Mouse (Mus musculus) cerebellum, postnatal 36 days (tissue): ENCODE results near the gene Grin2a.

Experiments used
- DNase-seq, 2 experiments: peaks; one replicate each; pipeline ENCODE4 v3.0.0; 2021 to 2022; ENCODE audit warnings: mixed read lengths in 2 of 2

Grin2a gene

GRCm38 (mm10) chr16:9749661-9750060 lies 245.7 kb downstream of the Grin2a start:
- DNase-seq, result peak in 1 of 2 experiments; percentile 5

- DNase-seq, result no peak
Measured at GRCm38 (mm10) chr16:9742443-9742842, 252.9 kb downstream of the Grin2a start.

DNA sequence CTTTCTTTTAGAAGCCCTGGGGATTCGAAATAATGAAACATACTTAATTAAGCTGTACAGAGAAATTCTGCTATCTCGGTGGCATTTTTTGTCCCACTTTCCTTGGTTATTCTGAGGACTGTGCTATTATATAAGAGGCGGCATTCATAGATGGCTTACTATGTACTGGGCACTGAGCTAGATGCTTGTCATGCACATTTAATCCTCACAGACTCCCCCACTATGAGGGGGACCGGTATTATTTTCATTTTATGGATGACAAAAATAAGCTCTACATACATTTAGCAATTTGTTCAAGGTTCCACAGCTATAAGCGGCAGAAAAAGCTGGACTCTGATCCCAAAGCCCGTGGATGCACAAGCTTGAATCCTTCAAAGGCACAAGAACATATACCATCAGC lies 256.7 kb downstream of the Grin2a start:
- no peak for DNase-seq

DNA sequence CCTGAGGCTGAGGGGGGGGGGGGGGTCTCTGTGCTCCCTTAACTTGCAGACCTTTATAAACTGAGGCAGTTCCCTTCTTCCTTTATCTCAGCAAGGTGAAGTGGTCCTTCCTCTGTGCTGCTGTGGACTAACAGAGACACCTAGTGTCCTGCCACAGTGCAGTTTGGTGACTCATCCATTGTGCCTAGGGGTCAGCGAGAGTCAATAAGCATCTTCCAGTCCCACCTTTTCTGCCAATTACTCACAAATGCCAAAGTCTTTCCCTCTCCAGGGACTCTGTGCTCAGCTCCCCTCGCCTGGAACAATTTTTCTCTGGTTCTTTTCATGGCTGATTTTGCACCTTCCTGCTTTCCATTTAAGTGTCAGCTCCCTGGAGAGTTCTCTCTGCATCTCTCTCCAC lies 258.2 kb downstream of the Grin2a start:
- no peak for DNase-seq

- peak; percentile 66 for DNase-seq
Measured at GRCm38 (mm10) chr16:9735365-9736080, 259.8 kb downstream of the Grin2a start.

DNA sequence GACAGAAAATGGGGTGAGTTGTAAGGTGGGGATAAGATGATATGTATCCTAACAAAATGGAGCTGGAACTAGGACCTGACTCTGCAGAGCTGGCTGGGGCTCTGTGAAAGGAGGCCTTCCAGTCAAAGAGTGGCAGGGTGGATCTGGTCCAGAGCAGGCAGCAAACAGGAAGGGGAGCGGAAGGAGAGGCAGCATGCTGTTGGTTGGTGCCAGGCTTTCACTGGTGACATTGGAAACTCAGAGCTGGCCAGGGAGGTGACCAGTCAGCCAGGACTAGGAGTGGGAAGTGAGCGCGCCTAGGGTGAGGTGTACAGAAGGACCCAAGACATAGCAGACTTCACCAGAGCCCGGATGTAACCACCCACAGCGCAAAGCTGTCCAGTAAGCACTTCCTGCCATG lies 267.8 kb downstream of the Grin2a start:
- DNase-seq, result peak; percentile 62 to 69

- peak; percentile 23 to 32 for DNase-seq
Measured at GRCm38 (mm10) chr16:9725578-9726113, 269.7 kb downstream of the Grin2a start.

DNA sequence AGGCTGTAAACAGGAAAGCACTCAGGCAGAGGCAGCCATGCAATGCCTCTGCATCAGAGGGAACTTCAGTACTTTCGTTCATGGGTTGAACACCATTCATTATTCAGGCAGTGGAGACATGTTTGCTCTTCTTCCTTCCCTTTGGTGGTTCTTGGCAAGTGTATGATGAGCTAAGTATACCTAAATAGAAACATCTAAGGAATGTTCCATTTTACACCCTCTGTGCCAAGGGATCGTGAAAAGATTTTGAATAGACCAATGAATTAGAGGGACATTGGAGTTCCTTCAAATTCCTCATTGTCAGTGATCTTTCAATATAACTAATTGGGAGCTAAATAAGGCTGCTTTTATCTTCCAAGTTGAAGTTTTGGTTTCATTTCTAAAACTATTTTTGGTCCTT lies 284.0 kb downstream of the Grin2a start:
- DNase-seq, result no peak

DNA sequence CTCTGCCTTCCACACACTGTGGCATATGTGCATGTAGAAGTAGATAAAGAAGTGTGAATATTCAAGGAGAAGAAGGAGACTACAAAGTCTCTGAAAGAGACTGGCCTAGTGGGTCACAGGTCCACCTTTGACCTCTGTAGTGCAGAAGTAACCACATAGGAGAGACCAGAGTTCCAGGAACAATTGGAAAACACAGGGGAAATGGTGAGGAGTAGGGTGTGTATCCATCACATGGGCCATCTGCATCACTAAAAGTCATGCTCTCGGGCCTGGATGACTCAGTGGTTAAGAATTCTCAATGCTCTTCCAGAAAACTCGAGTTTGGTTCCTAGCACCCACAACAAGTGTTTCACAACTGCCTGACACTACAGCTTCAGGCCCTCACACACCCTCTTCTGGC lies 285.4 kb downstream of the Grin2a start:
- DNase-seq, result no peak

- DNase-seq, result no peak
Measured at GRCm38 (mm10) chr16:9697141-9697540, 298.2 kb downstream of the Grin2a start.

DNA sequence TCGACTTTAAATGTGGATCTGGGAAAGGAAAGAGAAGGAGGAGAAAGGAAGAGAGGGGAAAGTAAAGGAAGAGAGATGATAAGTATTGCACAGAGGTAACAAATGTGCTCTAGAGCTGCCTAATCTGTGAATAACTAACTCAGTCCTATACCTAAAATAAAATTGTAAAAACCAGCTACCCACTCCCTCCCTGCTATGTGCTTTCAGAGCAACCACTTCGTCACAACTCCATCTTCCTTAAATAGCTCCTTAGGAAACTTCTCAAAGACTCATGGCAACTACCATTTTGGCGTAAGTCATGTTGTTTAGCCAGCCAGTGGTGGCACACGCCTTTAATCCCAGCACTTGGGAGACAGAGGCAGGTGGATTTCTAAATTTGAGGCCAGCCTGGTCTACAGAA lies 301.3 kb downstream of the Grin2a start:
- DNase-seq, result no peak

- no peak for DNase-seq
Measured at GRCm38 (mm10) chr16:9688523-9689140, 306.7 kb downstream of the Grin2a start.

DNA sequence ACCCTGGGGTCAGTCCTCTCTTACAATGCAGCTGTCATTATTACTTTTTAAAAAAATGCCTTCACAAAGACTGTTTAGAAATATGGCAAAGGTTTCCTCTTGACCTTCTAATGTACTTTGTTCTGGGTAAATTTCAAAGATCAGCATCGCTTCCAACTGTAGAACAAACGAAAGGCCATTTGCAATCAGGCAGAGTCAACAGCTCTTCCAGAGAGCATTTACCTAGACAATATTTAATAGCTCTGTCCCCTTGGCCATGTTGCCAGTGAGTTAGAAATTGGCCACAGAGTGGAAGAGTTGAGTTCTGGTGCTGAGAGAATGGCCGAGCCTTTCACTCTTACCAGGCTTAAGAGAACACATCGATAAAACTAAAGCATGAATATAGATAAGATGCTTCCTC lies 314.8 kb downstream of the Grin2a start:
- no peak for DNase-seq

GRCm38 (mm10) chr16:9679994-9680393 lies 315.4 kb downstream of the Grin2a start:
- no peak for DNase-seq

DNA sequence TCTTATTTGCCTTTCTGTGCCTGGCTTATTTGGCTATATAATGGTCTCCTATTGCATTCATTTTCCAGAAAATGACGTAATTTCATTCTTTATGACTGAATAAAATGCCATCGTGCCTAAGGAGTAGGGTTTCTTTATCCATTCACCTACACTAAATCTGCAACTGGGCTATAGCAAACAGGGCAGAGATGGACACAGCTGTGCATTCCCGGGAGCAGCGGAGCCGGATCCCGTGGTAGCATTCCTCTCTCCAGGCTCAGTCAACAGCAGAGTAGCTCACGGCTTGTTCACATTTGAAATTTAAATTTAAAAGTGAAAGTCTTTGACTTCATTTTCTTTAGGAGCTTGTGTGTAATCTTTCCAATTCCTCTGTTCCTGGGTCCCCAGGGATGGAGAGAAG lies 316.6 kb downstream of the Grin2a start:
- DNase-seq, result no peak

DNA sequence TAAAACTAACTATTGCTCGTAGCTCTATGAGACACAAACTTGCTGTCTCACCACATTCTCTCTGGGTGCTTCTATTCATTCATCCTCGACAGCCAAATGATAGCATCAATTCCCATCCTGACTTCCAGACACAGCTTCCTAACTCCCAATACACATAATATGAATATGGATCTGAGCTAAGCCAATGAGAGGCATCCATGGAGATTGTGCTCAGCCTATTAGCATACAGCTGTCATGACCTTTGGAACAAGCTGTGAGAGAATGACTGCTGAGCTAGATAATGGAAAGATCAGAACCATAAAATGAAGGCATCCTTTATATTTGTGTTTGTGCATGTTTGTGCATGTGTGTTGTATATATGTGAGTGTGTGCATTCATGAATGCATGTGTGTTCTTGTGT lies 323.0 kb downstream of the Grin2a start:
- no peak for DNase-seq

DNA sequence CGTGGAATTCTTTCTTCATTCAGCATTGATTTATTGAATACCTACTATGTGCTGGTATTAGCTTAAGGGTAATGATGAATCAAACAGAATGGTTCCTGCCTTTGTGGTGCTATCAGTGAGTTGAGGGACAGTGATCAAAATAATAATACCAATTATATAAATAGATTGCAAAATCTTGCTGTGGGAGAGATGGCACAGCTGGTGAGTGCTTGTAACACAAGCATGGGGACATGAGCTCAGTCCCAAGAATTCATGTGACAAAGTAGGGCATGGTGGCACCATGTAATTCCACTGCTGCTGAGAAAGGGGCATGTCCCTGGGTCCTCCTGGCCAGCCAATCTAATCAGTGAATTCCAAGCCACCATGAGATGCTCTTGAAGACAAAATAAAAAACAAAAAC lies 324.1 kb downstream of the Grin2a start:
- DNase-seq, result no peak

GRCm38 (mm10) chr16:9670750-9671161 lies 324.6 kb downstream of the Grin2a start:
- no peak for DNase-seq

DNA sequence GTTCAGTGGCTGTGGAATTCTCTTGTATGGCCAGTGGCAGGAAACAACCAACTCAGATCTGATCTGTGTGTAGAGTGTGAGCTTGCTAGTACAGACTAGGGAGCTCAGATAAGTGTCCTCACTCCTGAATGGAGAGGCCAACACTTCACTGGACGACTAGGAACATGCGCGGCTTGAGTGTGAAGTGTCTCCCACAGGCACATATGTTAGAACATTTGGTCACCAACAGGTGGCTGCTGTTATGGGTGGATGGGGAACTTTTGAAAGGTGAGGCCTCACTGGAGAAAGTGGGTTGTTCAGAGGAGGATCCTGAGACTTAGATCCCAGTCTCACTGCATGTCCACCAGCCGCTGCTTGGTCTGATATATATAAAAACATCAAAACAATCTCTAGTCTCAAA lies 329.5 kb downstream of the Grin2a start:
- DNase-seq, result peak; percentile 49 to 58

- no peak for DNase-seq
Measured at GRCm38 (mm10) chr16:9664060-9664459, 331.3 kb downstream of the Grin2a start.

GRCm38 (mm10) chr16:9663508-9663907 lies 331.9 kb downstream of the Grin2a start:
- no peak for DNase-seq

DNA sequence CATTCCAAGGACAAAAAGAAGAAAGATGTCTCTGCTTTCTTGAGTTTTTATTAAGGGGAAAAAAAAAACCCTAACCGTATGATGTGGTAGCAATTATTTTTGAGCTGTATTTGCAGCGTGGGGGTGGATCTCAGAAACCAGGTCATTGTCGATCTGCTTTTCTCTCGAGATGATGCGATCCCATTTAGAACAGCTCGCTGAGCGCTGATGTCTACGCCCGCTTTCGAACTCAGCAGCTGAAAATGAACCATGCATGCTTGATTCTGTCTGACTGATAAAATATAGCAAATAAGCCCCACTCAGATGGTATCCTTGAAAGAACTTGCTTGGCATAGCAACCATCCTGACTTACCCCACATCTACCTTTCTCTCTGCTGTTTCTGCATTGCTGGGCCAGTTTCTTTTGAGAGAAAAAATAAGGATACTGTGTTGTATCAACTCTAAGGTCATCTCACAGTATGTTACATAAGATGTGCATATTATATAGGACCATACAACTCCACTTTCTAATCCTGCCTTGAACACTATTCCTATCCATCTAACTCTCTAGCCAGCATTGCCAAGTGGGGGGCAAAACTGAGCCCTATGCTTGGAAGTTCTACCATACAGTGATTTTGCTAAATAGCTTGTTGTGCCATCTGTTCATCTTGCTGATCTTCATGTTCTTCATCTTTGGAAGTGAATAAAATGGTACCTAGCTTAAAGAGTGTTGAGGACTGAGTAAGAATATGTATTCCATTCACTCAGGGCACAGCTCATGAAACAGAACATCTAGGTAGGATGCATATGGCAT lies 369.5 kb downstream of the Grin2a start:
- no peak for DNase-seq

- DNase-seq, result no peak
Measured at GRCm38 (mm10) chr16:9624346-9624745, 371.0 kb downstream of the Grin2a start.

DNA sequence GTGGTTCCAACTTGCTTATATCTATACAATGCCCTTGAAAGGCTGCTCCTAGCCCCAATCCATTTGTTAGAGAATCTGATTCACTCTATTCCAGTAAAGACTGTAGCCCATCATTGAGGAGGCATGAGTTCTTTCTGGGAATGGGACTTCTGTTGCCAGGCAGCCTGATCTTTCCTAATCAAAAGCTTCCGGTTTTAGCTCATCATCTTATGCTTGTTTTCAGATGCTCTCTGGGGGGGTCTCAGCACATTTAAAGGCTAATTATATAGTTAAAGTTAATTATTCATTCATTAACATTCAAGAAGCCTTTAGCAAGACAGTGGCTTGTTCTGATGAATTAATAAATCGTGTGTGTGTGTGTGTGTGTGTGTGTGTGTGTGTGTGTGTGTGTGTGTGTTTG lies 377.2 kb downstream of the Grin2a start:
- no peak for DNase-seq
